Mouse (Mus musculus): ENCODE measurements around the gene Eepd1. TPM values are rescaled to one million over a fixed set of nuclear protein-coding genes. Genes with fewer than 3 reads are reported as not detected.

Eepd1 gene
- polyA plus RNA-seq, 1 experiment from 2014 or later, result 6.9 TPM

GRCm38 (mm10) chr9:25590740-25591139, 109.4 kb downstream of the Eepd1 start:
- ATAC-seq (ENCODE audit: low FRiP score, low TSS enrichment), result no peak
- Histone ChIP-seq H3K4me1 (ENCODE audit: control insufficient read depth, insufficient read depth, low read length) (no peaks in the 10 kb centered on the region), H3K36me3 (ENCODE audit: control insufficient read depth, insufficient read depth, low read length) (no peaks in the 10 kb centered on the region), H3K9me3 (ENCODE audit: control insufficient read depth, low read length) (no peaks in the 10 kb centered on the region), H3K4me3 (replicated peaks; ENCODE audit: low read depth, low read length) (no peak overlapping the region), H3K27ac (replicated peaks; ENCODE audit: low read depth, low read length) (no peak overlapping the region), H3K27me3 (ENCODE audit: control insufficient read depth, insufficient read depth, low read length) (no peaks in the 10 kb centered on the region), H3K4me2 (ENCODE audit: low read length) (no peak overlapping the region), H3K9ac (replicated peaks; ENCODE audit: low read length) (no peak overlapping the region)
- 58% methylated on average over 4 of the region's 4 CpGs for WGBS
- no peak for DNase-seq

GRCm38 (mm10) chr9:25591390-25592354, 110.3 kb downstream of the Eepd1 start:
- DNase-seq, result peak; percentile 87
- 40% methylated on average over 15 of the region's 15 CpGs for WGBS
- Histone ChIP-seq H3K4me3 (replicated peaks; ENCODE audit: low read depth, low read length) (no peak overlapping the region), H3K9me3 (ENCODE audit: control insufficient read depth, low read length) (no peaks in the 10 kb centered on the region), H3K4me2 (ENCODE audit: low read length) (0 out of 2 replicates have a peak overlapping the region, but pooled peaks have one; percentile 25), H3K27me3 (ENCODE audit: control insufficient read depth, insufficient read depth, low read length) (no peaks in the 10 kb centered on the region), H3K4me1 (ENCODE audit: control insufficient read depth, insufficient read depth, low read length) (no peaks in the 10 kb centered on the region), H3K27ac (replicated peaks; ENCODE audit: low read depth, low read length) (no peak overlapping the region), H3K9ac (replicated peaks; ENCODE audit: low read length) (no peak overlapping the region), H3K36me3 (ENCODE audit: control insufficient read depth, insufficient read depth, low read length) (no peaks in the 10 kb centered on the region)
- peak; percentile 71 for ATAC-seq (ENCODE audit: low FRiP score, low TSS enrichment)

- ATAC-seq (ENCODE audit: low FRiP score, low TSS enrichment), result no peak
- DNase-seq, result no peak
- Histone ChIP-seq H3K4me3 (replicated peaks; ENCODE audit: low read depth, low read length) (no peak overlapping the region), H3K4me1 (ENCODE audit: control insufficient read depth, insufficient read depth, low read length) (no peaks in the 10 kb centered on the region), H3K4me2 (ENCODE audit: low read length) (no peak overlapping the region), H3K36me3 (ENCODE audit: control insufficient read depth, insufficient read depth, low read length) (no peaks in the 10 kb centered on the region), H3K9me3 (ENCODE audit: control insufficient read depth, low read length) (no peaks in the 10 kb centered on the region), H3K27ac (replicated peaks; ENCODE audit: low read depth, low read length) (no peak overlapping the region), H3K9ac (replicated peaks; ENCODE audit: low read length) (no peak overlapping the region), H3K27me3 (ENCODE audit: control insufficient read depth, insufficient read depth, low read length) (no peaks in the 10 kb centered on the region)
- 67% methylated on average over 4 of the region's 4 CpGs for WGBS
Measured at GRCm38 (mm10) chr9:25592355-25592955, 111.1 kb downstream of the Eepd1 start.

- no peak for ATAC-seq (ENCODE audit: low FRiP score, low TSS enrichment)
- no peak overlapping the region for H3K4me2 ChIP-seq (ENCODE audit: low read length)
- no peak for DNase-seq
- no peaks in the 10 kb centered on the region for H3K27me3 ChIP-seq (ENCODE audit: control insufficient read depth, insufficient read depth, low read length)
- 80% methylated on average over 2 of the region's 2 CpGs for WGBS
- H3K36me3 ChIP-seq (ENCODE audit: control insufficient read depth, insufficient read depth, low read length), result no peaks in the 10 kb centered on the region
- H3K4me1 ChIP-seq (ENCODE audit: control insufficient read depth, insufficient read depth, low read length), result no peaks in the 10 kb centered on the region
- H3K27ac ChIP-seq (replicated peaks; ENCODE audit: low read depth, low read length), result no peak overlapping the region
- H3K4me3 ChIP-seq (replicated peaks; ENCODE audit: low read depth, low read length), result no peak overlapping the region
- no peak overlapping the region for H3K9ac ChIP-seq (replicated peaks; ENCODE audit: low read length)
- H3K9me3 ChIP-seq (ENCODE audit: control insufficient read depth, low read length), result no peaks in the 10 kb centered on the region
Measured at GRCm38 (mm10) chr9:25624744-25625143, 143.4 kb downstream of the Eepd1 start.

- DNase-seq (no peak), ATAC-seq (ENCODE audit: low FRiP score, low TSS enrichment) (no peak)
- H3K4me2 ChIP-seq (ENCODE audit: low read length), result no peak overlapping the region
- H3K9ac ChIP-seq (replicated peaks; ENCODE audit: low read length), result no peak overlapping the region
- 60% methylated on average over 5 of the region's 5 CpGs for WGBS
- H3K27ac ChIP-seq (replicated peaks; ENCODE audit: low read depth, low read length), result no peak overlapping the region
- H3K4me3 ChIP-seq (replicated peaks; ENCODE audit: low read depth, low read length), result no peak overlapping the region
- H3K9me3 ChIP-seq (ENCODE audit: control insufficient read depth, low read length), result no peaks in the 10 kb centered on the region
- H3K27me3 ChIP-seq (ENCODE audit: control insufficient read depth, insufficient read depth, low read length), result no peaks in the 10 kb centered on the region
- H3K36me3 ChIP-seq (ENCODE audit: control insufficient read depth, insufficient read depth, low read length), result no peaks in the 10 kb centered on the region
- no peaks in the 10 kb centered on the region for H3K4me1 ChIP-seq (ENCODE audit: control insufficient read depth, insufficient read depth, low read length)
Measured at GRCm38 (mm10) chr9:25629531-25630099, 148.3 kb downstream of the Eepd1 start.

Other genes starting within 250 kb of the Eepd1 start
- gene Sept7, start 229.1 kb upstream of the Eepd1 start, polyA plus RNA-seq (2014; fragmentation: Nextera tagmentation; extraction: Ambion mirVana), result 247 and 267 TPM in 2 replicates